Mouse (Mus musculus): ENCODE results near the gene Fhad1. TPM values are rescaled to one million over a fixed set of nuclear protein-coding genes. Genes with fewer than 3 reads are reported as not detected.
A peak's percentile ranks its signal among the peaks of the same experiment; 100 is the strongest.

The Fhad1 gene
- polyA plus RNA-seq, 1 experiment from 2014 or later = 1.3 TPM

GRCm38 (mm10) chr4:141865006-141865405 lies 149.9 kb downstream of the Fhad1 start:
- 88% methylated on average over 5 of the region's 5 CpGs for WGBS
- Histone ChIP-seq H3K36me3 (ENCODE audit: control insufficient read depth, insufficient read depth, low read length) (peaks cover 24% of the 10 kb centered on the region; the same call in 1 of the 2 replicates), H3K4me2 (ENCODE audit: low read length) (no peak overlapping the region), H3K27ac (ENCODE audit: low read depth, low read length) (no peak overlapping the region), H3K9ac (ENCODE audit: low read length) (no peak overlapping the region), H3K27me3 (replicated peaks; ENCODE audit: control insufficient read depth, insufficient read depth, low read length) (no peaks in the 10 kb centered on the region), H3K4me1 (ENCODE audit: control insufficient read depth, insufficient read depth, low read length) (peaks cover 20% of the 10 kb centered on the region), H3K4me3 (ENCODE audit: low read depth, low read length) (no peak overlapping the region), H3K9me3 (replicated peaks; ENCODE audit: control insufficient read depth, low read length) (no peaks in the 10 kb centered on the region)
- no peak for ATAC-seq
- DNase-seq (ENCODE audit: low spot score) = no peak

DNA sequence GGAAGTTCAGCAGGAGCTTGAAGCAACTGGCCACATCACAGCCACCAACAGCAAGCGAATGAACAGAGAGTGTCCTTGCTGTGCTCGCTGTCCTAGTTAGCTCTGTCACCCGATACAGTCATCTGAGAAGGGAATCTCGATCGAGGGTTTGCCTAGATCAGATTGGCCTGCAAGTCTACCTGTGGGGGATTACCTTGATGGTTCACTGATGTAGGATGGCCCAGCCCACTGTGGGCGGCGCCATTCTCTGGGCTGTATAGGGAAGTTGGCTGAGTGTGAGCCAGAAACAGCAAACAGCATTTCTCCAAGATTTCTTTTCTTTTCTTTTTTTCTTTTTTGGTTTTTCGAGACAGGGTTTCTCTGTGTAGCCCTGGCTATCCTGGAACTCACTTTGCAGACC lies 150.4 kb downstream of the Fhad1 start:
- ATAC-seq = no peak
- 93% methylated on average over 8 of the region's 8 CpGs for WGBS

DNA sequence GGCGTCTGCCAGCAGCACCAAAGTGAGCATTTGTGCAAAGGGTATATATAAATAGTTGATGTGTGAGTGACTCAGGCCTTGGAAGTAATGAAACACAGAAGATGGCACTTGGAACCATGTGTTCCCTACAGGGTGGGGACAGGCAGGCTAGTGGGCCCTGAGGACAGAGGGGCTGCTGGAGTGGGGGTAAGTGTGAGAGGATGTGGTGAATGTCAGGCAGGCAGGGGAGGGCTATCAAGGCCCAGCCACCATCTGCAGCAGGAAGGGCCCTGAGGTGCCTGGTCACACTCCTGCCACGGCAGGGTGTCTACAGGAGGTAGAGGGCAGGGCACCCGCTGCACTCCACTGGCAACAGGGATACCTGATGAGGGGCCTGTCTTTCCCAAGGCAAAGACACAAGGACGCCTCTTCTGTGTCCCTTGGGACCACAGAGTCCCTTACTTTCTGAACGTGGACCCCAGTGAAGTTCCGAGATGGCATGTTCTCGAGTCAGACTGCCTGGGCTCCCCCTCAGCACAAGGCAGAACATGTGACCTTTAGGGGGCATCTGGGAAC lies 151.1 kb downstream of the Fhad1 start:
- Histone ChIP-seq H3K9ac (ENCODE audit: low read length) (no peak overlapping the region), H3K27ac (ENCODE audit: low read depth, low read length) (no peak overlapping the region), H3K36me3 (ENCODE audit: control insufficient read depth, insufficient read depth, low read length) (peaks cover 35% of the 10 kb centered on the region), H3K4me2 (ENCODE audit: low read length) (no peak overlapping the region), H3K4me3 (ENCODE audit: low read depth, low read length) (no peak overlapping the region), H3K9me3 (replicated peaks; ENCODE audit: control insufficient read depth, low read length) (no peaks in the 10 kb centered on the region), H3K4me1 (ENCODE audit: control insufficient read depth, insufficient read depth, low read length) (peaks cover 19% of the 10 kb centered on the region), H3K27me3 (replicated peaks; ENCODE audit: control insufficient read depth, insufficient read depth, low read length) (no peaks in the 10 kb centered on the region)
- no peak for ATAC-seq
- DNase-seq (ENCODE audit: low spot score) = no peak
- WGBS = 93% methylated on average over 7 of the region's 7 CpGs

More for the DNA sequence above, 150.4 kb downstream of the Fhad1 start:
- Histone ChIP-seq H3K4me1 (ENCODE audit: control insufficient read depth, insufficient read depth, low read length) (peaks cover 19% of the 10 kb centered on the region), H3K27ac (ENCODE audit: low read depth, low read length) (no peak overlapping the region), H3K9me3 (replicated peaks; ENCODE audit: control insufficient read depth, low read length) (no peaks in the 10 kb centered on the region), H3K36me3 (ENCODE audit: control insufficient read depth, insufficient read depth, low read length) (peaks cover 29% of the 10 kb centered on the region), H3K4me3 (ENCODE audit: low read depth, low read length) (no peak overlapping the region), H3K27me3 (replicated peaks; ENCODE audit: control insufficient read depth, insufficient read depth, low read length) (no peaks in the 10 kb centered on the region), H3K9ac (ENCODE audit: low read length) (no peak overlapping the region), H3K4me2 (ENCODE audit: low read length) (no peak overlapping the region)
- DNase-seq (ENCODE audit: low spot score) = no peak

GRCm38 (mm10) chr4:141862867-141863266 lies 152.0 kb downstream of the Fhad1 start:
- no peak overlapping the region for H3K9ac ChIP-seq (ENCODE audit: low read length)
- DNase-seq (ENCODE audit: low spot score) (no peak), ATAC-seq (no peak)
- no peak overlapping the region for H3K4me3 ChIP-seq (ENCODE audit: low read depth, low read length)
- H3K4me2 ChIP-seq (ENCODE audit: low read length) = no peak overlapping the region
- no peaks in the 10 kb centered on the region for H3K27me3 ChIP-seq (replicated peaks; ENCODE audit: control insufficient read depth, insufficient read depth, low read length)
- WGBS = 78% methylated on average over 5 of the region's 5 CpGs
- H3K36me3 ChIP-seq (ENCODE audit: control insufficient read depth, insufficient read depth, low read length) = peaks cover 36% of the 10 kb centered on the region
- peaks cover 12% of the 10 kb centered on the region for H3K4me1 ChIP-seq (ENCODE audit: control insufficient read depth, insufficient read depth, low read length)
- no peaks in the 10 kb centered on the region for H3K9me3 ChIP-seq (replicated peaks; ENCODE audit: control insufficient read depth, low read length)
- H3K27ac ChIP-seq (ENCODE audit: low read depth, low read length) = no peak overlapping the region

DNA sequence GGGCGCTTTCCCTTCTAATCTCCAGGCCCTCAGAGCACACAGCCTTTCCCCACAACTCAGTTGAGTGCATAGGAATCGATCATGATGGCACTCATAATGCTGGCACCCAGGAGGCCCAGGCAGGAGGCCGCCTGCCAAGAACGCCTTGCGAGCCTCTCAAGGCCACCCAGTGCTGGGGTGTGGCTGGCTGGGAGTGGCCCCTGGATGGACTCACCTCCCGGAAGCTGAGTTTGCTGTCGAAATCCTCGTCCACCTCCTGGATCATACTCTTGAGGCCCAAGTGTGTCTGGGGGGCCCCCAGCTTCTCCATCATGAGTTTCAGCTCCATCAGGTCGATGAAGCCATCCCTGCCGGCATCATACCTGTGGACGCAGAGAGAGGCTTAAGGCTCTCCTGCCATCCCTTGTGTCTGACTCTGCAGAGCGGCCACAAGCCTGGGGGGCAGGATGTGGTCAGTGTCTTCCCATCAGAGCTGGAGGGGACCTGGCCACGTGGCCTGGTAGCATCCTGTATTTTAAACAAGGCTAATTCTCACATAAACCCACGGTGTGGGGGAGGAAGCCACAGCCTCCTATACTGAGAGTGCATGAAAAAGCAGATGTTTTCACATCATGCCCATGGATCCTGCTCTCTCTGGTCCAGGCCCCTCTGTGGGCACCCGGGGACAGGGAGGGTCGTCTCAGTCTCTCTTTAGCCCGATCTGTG lies 153.1 kb downstream of the Fhad1 start:
- Histone ChIP-seq H3K27me3 (replicated peaks; ENCODE audit: control insufficient read depth, insufficient read depth, low read length) (no peaks in the 10 kb centered on the region), H3K4me2 (ENCODE audit: low read length) (no peak overlapping the region), H3K4me3 (ENCODE audit: low read depth, low read length) (no peak overlapping the region), H3K4me1 (ENCODE audit: control insufficient read depth, insufficient read depth, low read length) (peaks cover 1% of the 10 kb centered on the region), H3K9ac (ENCODE audit: low read length) (no peak overlapping the region), H3K36me3 (ENCODE audit: control insufficient read depth, insufficient read depth, low read length) (peaks cover 36% of the 10 kb centered on the region), H3K9me3 (replicated peaks; ENCODE audit: control insufficient read depth, low read length) (no peaks in the 10 kb centered on the region), H3K27ac (ENCODE audit: low read depth, low read length) (no peak overlapping the region)
- DNase-seq (ENCODE audit: low spot score) = no peak
- ATAC-seq = no peak
- 92% methylated on average over 17 of the region's 17 CpGs for WGBS

DNA sequence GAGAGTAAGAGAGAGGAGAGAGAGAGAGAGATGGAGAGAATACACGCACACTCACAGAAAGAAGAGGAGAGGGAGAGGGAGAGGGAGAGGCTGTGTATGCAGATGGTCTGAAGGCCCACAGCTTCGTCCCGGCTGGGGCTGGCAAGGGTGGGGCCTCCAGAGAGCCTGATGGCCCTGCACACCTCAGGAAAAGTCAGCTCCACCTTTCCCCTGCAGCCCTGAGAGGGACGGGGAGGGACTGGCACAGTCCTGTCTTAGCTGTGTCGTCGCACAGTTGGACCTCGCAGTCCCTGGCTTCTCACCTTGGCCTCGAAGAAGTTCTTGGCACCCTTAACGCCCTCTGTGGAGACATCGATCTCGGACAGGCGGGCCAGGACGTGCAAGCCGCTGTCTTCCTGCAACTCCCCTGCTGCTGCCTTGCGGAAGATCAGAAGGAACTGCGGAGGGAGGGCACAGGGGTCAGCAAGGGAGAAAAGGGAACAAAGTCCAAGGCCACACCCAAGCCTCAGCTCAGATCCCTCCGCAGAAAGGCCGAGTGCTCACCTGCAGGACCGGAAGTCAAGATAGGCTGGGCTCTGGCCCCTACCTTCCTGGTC lies 154.5 kb downstream of the Fhad1 start:
- ATAC-seq (no peak), DNase-seq (ENCODE audit: low spot score) (no peak)
- Histone ChIP-seq H3K9me3 (replicated peaks; ENCODE audit: control insufficient read depth, low read length) (no peaks in the 10 kb centered on the region), H3K36me3 (ENCODE audit: control insufficient read depth, insufficient read depth, low read length) (peaks cover 32% of the 10 kb centered on the region), H3K27me3 (replicated peaks; ENCODE audit: control insufficient read depth, insufficient read depth, low read length) (no peaks in the 10 kb centered on the region), H3K27ac (ENCODE audit: low read depth, low read length) (no peak overlapping the region), H3K4me3 (ENCODE audit: low read depth, low read length) (no peak overlapping the region), H3K9ac (ENCODE audit: low read length) (no peak overlapping the region), H3K4me1 (ENCODE audit: control insufficient read depth, insufficient read depth, low read length) (no peaks in the 10 kb centered on the region), H3K4me2 (ENCODE audit: low read length) (no peak overlapping the region)
- WGBS = 74% methylated on average over 19 of the region's 19 CpGs

DNA sequence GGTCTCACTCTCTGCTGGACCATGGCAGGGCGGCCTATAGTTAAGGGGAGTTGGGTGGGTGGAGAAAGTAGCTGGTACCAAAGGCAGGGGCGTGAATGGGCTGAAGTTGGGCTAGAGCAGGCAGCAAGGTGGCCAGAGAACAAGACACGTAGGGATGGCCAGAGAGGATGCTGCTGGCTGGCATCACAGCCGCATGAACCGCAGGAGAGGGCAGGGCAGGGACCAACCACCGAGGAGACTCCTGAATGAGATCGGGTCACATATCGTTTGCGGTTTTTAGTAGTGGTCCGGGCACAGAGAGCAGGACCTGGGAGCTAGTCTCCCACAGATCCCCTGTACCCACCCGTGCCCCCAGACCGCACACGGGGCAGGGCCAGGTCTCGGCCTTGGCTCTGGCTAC lies 155.5 kb downstream of the Fhad1 start:
- no peak for ATAC-seq
- H3K27ac ChIP-seq (ENCODE audit: low read depth, low read length) = no peak overlapping the region

DNA sequence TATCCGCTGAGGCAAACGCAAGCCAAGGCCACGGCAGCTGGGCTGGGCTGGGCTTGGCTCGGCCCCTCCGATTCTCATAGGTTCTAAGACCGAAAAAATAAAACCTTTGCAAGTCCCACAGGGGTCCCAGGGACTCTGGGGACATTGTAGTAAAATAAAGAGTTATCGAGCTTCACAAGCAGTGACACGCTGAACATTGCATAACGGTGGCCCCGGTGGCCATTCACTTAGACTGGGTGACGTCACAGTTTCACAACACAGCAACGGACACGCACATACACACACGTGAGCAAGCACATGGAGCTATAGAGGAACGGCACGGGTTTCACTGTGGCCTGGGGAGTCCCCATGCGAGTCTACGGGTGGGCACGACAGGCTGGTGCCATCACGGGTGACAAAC lies 156.4 kb downstream of the Fhad1 start:
- H3K4me1 ChIP-seq (ENCODE audit: control insufficient read depth, insufficient read depth, low read length) = no peaks in the 10 kb centered on the region
- H3K27ac ChIP-seq (ENCODE audit: low read depth, low read length) = no peak overlapping the region
- no peak overlapping the region for H3K4me2 ChIP-seq (ENCODE audit: low read length)
- H3K4me3 ChIP-seq (ENCODE audit: low read depth, low read length) = no peak overlapping the region
- ATAC-seq = no peak
- no peak overlapping the region for H3K9ac ChIP-seq (ENCODE audit: low read length)
- no peak for DNase-seq (ENCODE audit: low spot score)
- no peaks in the 10 kb centered on the region for H3K9me3 ChIP-seq (replicated peaks; ENCODE audit: control insufficient read depth, low read length)
- WGBS = 90% methylated on average over 20 of the region's 20 CpGs
- no peaks in the 10 kb centered on the region for H3K27me3 ChIP-seq (replicated peaks; ENCODE audit: control insufficient read depth, insufficient read depth, low read length)
- H3K36me3 ChIP-seq (ENCODE audit: control insufficient read depth, insufficient read depth, low read length) = peaks cover 30% of the 10 kb centered on the region

More for the DNA sequence above, 155.5 kb downstream of the Fhad1 start:
- 90% methylated on average over 14 of the region's 14 CpGs for WGBS
- no peaks in the 10 kb centered on the region for H3K9me3 ChIP-seq (replicated peaks; ENCODE audit: control insufficient read depth, low read length)
- peaks cover 30% of the 10 kb centered on the region for H3K36me3 ChIP-seq (ENCODE audit: control insufficient read depth, insufficient read depth, low read length)
- H3K4me1 ChIP-seq (ENCODE audit: control insufficient read depth, insufficient read depth, low read length) = no peaks in the 10 kb centered on the region
- H3K27me3 ChIP-seq (replicated peaks; ENCODE audit: control insufficient read depth, insufficient read depth, low read length) = no peaks in the 10 kb centered on the region
- no peak overlapping the region for H3K9ac ChIP-seq (ENCODE audit: low read length)
- no peak for DNase-seq (ENCODE audit: low spot score)
- H3K4me3 ChIP-seq (ENCODE audit: low read depth, low read length) = no peak overlapping the region
- H3K4me2 ChIP-seq (ENCODE audit: low read length) = no peak overlapping the region

DNA sequence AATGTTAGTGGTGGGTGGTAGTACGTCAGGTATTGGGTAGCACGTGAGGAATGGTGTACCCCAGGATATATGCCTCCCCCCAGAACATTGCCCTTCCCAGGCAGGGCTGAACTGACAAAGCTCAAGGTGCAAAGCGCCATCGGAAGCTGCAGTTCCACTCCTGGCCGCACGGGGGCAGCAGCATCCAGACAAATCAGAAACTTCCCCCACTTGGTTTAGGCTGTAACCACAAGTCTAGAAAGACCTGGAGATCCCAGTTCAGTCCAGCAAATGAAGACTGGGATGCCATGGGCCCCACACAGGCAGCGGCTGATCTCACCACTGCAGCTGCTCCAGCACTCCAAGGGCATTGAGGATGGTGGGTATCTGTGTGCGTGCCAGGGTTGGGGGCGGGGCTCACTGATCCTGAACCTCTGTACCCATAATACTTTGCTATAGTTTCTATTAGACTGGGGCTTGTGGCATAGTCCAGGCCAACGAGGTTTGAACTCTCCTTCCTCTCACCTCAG lies 157.4 kb downstream of the Fhad1 start:
- Histone ChIP-seq H3K9ac (ENCODE audit: low read length) (no peak overlapping the region), H3K36me3 (ENCODE audit: control insufficient read depth, insufficient read depth, low read length) (peaks cover 30% of the 10 kb centered on the region), H3K4me1 (ENCODE audit: control insufficient read depth, insufficient read depth, low read length) (no peaks in the 10 kb centered on the region), H3K9me3 (replicated peaks; ENCODE audit: control insufficient read depth, low read length) (no peaks in the 10 kb centered on the region), H3K27ac (ENCODE audit: low read depth, low read length) (peak overlapping the region; percentile 30; the same call in 1 of the 2 replicates), H3K4me2 (ENCODE audit: low read length) (no peak overlapping the region), H3K27me3 (replicated peaks; ENCODE audit: control insufficient read depth, insufficient read depth, low read length) (no peaks in the 10 kb centered on the region), H3K4me3 (ENCODE audit: low read depth, low read length) (no peak overlapping the region)
- peak; percentile 86 for DNase-seq (ENCODE audit: low spot score)
- 9% methylated on average over 10 of the region's 10 CpGs for WGBS
- ATAC-seq = peak; percentile 85
